Mouse (Mus musculus) A20 (cell line): ENCODE results near the gene Zc3h12a.

Experiments
- DNase-seq: peaks from one replicate; pipeline ENCODE4 v3.0.0-alpha.2; 2011; ENCODE audit warnings: low read depth, low spot score

The Zc3h12a gene

DNA sequence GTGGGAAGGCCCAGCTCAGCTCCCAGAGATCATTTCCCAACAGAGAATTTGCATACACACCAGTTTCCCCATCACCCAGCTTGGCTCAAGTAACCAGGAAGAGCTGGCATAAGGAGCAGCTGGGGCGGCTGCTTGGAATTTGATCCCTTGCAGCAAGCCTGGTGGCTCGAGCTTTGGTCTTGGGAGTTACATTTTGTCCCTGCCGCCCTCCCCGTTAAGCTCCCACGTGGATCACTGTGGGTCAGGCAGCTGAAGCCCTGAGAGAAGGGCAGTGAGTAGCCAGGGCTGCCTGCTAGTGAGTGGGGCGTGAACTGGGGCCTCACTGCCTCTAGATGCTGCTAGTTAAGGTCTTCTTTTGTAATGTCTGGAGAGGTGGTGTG lies 11.9 kb downstream of the Zc3h12a start:
- no peak for DNase-seq

DNA sequence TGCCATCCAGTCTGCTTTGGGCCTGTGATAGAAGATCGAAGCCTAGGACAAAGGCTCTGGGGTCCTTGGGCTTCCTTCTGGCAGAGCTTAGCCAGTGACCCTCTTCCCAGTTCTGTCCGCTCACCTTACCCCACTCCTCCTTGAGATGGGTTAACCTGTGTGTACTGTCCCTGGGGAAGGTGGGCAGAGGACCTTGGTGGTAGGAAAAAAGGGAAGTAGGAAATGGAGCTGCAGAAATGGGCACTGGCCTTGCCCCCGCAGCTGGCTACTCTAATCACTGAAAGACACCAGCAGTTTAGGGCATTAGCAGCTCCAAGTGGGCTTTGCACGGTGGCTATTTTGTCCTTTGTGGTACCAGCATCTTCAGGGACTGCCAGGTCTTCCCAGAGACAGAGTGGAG lies 12.6 kb downstream of the Zc3h12a start:
- DNase-seq, result peak; percentile 48

DNA sequence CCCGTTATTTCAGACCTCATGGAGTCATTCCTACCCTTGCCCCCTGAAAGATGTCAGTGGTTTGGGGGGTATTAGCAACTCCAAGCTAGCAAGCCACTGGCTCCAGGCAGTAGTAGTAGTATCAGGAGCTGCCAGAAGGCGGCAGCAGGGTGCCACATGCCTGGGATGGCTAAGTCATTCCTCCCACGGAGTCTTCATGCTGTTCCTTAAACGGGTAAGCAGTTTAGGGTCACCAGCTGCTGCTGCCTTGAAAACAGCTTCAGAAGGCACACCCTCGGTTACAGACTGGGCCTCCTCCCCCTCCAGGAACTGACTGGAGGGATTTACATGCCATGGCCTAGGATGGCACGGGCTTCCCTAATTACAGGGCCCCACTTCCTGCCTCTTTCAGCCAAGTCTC lies 13.0 kb downstream of the Zc3h12a start:
- DNase-seq, result peak; percentile 78

DNA sequence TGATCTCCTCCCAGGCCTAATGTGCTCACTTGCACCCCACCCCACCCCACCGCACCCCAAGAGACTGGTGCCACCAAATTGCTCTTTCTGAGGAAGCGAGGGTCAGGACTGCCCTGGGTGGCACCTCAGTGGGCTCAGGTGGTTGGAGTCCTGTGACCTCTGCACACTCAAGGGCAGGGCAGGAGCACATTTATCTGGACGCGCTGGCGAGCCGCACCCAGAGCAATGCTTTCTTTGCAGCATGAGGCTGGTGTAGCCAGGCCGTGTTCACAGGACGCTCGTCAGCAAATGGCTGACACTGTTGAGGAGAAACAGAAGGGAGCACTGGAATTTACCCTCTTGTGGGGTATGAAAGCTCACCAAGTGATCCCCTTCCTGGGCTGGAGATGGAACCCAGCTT lies 22.3 kb downstream of the Zc3h12a start:
- no peak for DNase-seq

DNA sequence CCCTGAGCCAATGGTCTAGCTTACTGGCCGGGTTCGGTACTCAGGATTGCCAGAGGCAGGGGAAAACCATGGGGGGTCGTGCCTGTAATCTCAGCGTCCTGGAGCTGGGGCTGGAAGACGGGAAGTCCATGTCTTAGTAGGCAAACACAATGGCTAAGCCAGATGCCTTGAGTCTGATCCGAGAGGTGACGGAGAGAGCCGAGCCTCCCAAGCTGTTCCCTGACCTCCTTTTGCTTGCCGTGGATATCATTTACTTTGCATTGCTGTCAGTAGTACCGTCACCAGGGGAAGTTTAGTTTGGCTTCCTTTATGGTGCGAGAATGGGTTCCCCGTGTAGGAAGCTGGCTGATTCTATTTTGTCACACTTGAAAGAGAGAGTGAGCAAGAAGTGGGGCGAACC lies 26.3 kb downstream of the Zc3h12a start:
- no peak for DNase-seq

DNA sequence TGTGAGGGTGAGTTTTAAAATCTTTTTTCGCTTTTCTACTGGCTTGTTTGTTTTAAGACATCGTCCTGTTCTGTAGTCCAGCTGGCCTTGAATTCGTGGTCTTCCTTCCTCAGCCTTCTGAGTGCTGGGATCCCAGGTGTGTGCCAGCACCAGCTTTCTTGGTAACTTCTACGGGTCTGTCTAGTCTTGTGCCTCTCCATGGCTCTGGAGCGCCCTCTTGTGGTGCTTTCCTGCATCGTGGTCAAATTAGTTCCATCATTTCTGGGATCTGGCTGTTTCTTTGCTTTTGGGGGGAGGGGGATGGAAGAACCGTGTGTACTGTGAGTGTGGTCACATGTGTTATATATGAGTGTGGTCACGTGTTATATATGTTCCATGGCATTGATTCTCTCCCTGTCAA lies 28.2 kb downstream of the Zc3h12a start:
- DNase-seq, result peak; percentile 83

DNA sequence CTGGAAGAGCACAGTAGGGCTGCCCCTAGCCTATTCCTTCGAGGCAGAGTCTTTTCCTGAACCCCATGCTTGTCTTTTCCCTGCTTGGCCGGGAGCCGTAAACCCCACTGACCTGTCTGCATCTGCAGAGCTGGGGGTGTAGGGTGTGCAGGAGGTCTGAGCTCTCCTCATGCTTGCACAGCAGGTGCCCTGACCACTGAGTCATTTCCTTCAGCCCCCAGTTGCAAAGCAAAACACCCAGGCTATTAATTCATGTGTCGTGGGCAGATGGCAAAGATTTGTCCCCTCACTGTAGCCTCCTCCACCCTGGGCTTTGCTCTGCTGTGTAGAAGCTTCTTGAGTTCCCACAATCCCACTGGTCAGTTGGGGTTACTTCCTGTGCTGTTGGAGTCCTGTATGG lies 30.2 kb downstream of the Zc3h12a start:
- no peak for DNase-seq

DNA sequence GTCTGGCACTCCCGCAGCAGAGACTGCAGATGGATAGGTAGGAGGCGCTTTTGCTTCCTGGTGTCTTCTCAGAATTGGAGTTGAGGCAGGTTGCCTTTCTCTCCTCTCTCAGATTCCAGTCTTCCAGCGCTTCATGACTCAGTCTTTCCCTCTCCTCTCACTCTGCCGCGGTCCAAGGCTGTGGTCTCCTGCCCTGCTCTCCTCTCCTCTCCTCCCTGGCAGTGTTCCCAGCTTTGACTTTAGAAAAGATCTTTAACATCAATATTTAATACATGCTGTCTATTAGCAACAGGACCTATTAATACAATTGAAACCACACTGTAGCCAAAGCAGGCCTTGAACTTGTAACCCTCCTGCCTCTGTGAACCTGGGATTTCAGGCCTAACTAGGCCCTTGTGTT lies 31.6 kb downstream of the Zc3h12a start:
- no peak for DNase-seq

DNA sequence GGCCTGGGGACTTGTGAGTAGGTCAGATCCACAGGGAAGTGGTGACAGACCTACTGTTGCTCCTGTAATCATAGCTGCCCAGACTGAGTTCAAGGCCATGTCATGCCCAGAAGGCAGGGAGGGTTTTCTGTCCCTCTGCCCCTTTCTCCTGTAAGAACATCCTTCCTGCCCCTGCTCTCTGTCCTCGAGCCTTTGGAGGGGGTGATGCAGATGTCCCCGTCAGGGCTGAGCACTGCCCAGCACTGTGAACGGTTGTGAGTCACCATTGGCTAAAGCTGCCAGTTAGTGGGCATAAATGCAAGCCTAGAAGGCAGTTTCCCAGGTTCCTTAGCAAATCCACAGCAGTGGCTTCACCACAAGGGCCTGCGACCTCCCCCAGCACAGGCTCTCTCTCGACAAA lies 34.6 kb downstream of the Zc3h12a start:
- no peak for DNase-seq

DNA sequence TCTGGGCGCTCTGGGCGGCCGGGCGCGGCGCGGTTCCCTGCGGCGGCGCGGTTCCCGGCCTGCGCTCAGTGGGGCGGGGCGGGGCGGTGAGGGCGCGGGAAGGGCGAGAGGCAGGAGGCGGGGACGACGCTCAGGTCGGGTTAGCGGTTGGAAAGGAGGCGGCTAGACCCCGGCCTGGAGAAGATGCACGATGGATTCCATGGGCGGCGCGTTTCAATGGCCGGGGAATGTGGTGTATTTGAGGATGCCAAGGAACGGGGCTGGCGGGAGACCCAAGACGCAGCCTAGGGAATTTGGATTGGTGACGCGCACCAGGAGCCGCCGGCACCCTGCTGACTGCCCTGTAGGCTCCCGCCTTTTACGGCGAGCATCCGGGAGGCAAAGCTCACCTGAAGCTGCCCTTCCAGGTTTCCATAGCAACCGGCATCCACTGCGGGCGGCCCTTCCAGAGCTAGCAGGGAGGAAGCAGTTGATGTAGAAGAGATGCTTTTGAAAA lies 42.2 kb downstream of the Zc3h12a start:
- DNase-seq, result peak; percentile 75

DNA sequence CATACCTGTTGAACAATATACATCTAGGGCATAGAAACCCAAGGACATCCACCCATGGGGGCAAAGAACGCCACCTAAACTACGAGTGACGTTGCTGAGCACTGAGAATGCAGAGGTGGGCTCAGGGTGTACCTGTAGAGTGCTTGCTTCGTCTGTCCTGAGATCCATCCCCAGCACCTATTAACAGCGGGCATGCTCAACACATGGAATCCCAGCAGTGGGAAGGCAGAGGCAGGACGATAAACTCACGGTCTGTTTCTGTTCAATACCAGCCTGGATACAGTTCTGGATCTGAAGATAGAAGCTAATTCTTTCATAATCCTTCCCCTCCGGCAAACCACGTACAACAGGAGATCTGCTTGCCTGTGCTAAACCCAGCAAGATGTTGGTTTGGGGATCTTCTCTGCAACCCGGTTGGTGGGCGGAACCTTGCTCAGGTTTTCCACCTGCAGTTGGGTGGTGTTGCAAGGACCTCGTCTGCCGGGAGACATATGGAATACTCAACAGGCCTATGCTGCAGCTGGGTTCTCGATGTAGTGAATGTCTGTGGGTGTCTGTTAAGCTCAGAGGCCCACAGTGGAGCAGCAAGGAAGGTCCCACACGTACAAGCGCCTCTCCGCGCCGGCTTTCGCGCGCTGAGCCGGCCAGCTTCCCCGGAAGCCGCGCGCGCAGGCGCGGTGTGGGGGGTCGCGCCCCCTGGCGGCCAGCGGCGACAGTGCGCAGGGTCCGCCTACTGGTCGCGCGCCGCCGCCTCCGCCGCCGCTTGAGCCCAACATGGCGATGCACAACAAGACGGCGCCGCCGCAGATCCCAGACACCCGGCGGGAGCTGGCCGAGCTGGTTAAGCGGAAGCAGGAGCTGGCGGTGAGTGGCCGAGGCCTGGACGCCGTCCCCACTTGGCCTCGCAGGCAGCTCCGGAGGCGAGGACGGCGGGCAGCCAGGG lies 43.0 kb downstream of the Zc3h12a start, which contains the start of gene Meaf6:
Meaf6 (plus strand) TSS at position 732 of the 943 bp plus-strand sequence.
- DNase-seq, result peak; percentile 93

DNA sequence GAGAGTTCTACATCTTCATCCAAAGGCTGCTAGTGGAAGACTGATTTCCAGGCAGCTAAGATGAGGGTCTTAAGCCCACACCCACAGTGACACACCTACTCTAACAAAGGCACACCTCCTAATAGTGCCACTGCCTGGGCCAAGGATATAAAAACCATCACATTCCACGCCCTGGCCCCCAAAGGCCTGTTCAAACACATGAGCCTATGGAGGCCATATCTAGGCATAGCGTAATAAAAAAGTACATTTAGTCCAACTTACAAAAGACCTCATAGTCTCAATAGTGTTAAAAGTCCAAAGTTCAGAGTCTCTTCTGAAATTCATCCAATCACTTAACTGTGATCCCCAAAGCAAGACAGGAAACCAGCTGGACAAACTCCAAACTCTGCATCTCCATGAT lies 48.9 kb downstream of the Zc3h12a start:
- DNase-seq, result no peak

DNA sequence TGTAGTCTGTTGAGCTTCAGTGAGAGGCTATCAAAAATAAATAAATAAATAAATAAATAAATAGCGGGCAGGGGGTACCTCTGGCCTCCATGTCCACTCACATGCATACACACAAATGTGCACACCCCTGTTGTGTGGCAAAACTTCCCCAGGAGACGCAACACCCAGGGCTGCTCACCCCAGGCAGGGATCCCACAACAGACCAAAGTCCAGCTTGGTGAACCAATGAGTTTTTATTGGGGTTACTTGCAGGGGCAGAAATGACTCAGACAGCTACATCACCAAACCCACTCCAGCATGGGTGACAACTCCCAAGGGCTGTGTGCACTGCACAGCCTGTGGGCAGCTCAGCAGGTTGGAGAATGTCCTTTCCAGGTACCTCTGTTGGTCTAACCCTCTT lies 49.9 kb downstream of the Zc3h12a start:
- no peak for DNase-seq
